Mouse (Mus musculus): ENCODE data around the gene Ucn.
A peak's percentile ranks its signal among the peaks of the same experiment; 100 is the strongest.

The Ucn gene

GRCm38 (mm10) chr5:31108000-31108490 lies 30.6 kb downstream of the Ucn start, which contains the start of gene Slc30a3:
Gene Slc30a3 (minus strand): TSS chr5:31108237.
- no peak for DNase-seq (ENCODE audit: low spot score in 2 of 2)

GRCm38 (mm10) chr5:31105814-31106335 lies 32.8 kb downstream of the Ucn start, which contains the start of gene Dnajc5g:
Gene Dnajc5g (plus strand): TSS chr5:31106285.
- no peak for DNase-seq (ENCODE audit: low spot score in 2 of 2)

- no peak for DNase-seq (ENCODE audit: low spot score in 2 of 2)
Measured at GRCm38 (mm10) chr5:31095711-31096480, 42.7 kb downstream of the Ucn start.

GRCm38 (mm10) chr5:31094799-31095691 lies 43.6 kb downstream of the Ucn start:
- peak in 1 of 2 experiments; percentile 66 for DNase-seq (ENCODE audit: low spot score in 2 of 2)

- DNase-seq (ENCODE audit: low spot score in 2 of 2) = no peak
Measured at GRCm38 (mm10) chr5:31094100-31094798, 44.4 kb downstream of the Ucn start.

GRCm38 (mm10) chr5:31093151-31094041 lies 45.2 kb downstream of the Ucn start:
- peak in 1 of 2 experiments; percentile 43 for DNase-seq (ENCODE audit: low spot score in 2 of 2)

- no peak for DNase-seq (ENCODE audit: low spot score in 2 of 2)
Measured at GRCm38 (mm10) chr5:31092231-31092975, 46.2 kb downstream of the Ucn start.
